Mouse (Mus musculus) liver, embryonic 11.5 days (tissue): ENCODE measurements around the gene Cep164. TPM values are rescaled to one million over a fixed set of nuclear protein-coding genes. Genes with fewer than 3 reads are reported as not detected.

Source experiments
- ATAC-seq: fragments of 200-750 bp; cut with Nextera tagmentation; replicated peaks from 2 replicates; pipeline ENCODE4 v1.8.0; 2017; ENCODE audit warnings: moderate number of reproducible peaks, mild to moderate bottlenecking, moderate TSS enrichment, moderate library complexity; ENCODE audit not compliant: low FRiP score
- DNase-seq: peaks from one replicate; pipeline ENCODE4 v3.0.0-alpha.2; 2017; ENCODE audit warnings: low spot score
- H3K27ac ChIP-seq: fragments of 300-500 bp; sonication (generic); 2 replicates; pipeline ENCODE4 v1.5.1; 2014; ENCODE audit warnings: mild to moderate bottlenecking, low read depth, low read length, control low read depth
- H3K27me3 ChIP-seq: fragments of 300-500 bp; sonication (generic); replicated peaks from 2 replicates; pipeline ENCODE4 v1.6.1; 2014; ENCODE audit warnings: low read length, mixed read lengths; ENCODE audit not compliant: control insufficient read depth, insufficient read depth
- H3K36me3 ChIP-seq: fragments of 300-500 bp; sonication (generic); 2 replicates; pipeline ENCODE4 v1.6.1; 2014; ENCODE audit warnings: mild to moderate bottlenecking, low read length, moderate library complexity, mixed read lengths; ENCODE audit not compliant: control insufficient read depth, insufficient read depth
- H3K4me1 ChIP-seq: fragments of 300-500 bp; sonication (generic); replicated peaks from 2 replicates; pipeline ENCODE4 v1.6.1; 2014; ENCODE audit warnings: low read length, mixed read lengths; ENCODE audit not compliant: control insufficient read depth, insufficient read depth
- H3K4me2 ChIP-seq: fragments of 300-500 bp; sonication (generic); 2 replicates; pipeline ENCODE4 v1.6.1; 2014; ENCODE audit warnings: mild to moderate bottlenecking, control low read depth, moderate library complexity
- H3K4me3 ChIP-seq: fragments of 300-500 bp; sonication (generic); 2 replicates; pipeline ENCODE4 v1.5.1; 2014; ENCODE audit warnings: low read depth, low read length, control low read depth
- H3K9ac ChIP-seq: fragments of 300-500 bp; sonication (generic); 2 replicates; pipeline ENCODE4 v1.6.1; 2014; ENCODE audit warnings: low read depth, low read length, control low read depth
- H3K9me3 ChIP-seq: fragments of 300-500 bp; sonication (generic); 2 replicates; pipeline ENCODE4 v1.6.1; 2016; ENCODE audit warnings: low read length, inconsistent platforms, mixed read lengths; ENCODE audit not compliant: control insufficient read depth
- WGBS: fragments of 180-500 bp; shearing (Covaris S2); extraction: QIAGEN DNeasy Blood & Tissue Kit; methylation state at CpG from one replicate; pipeline ENCODE4 v1.1.7; 2014; 5-methylcytosine and 5-hydroxymethylcytosine counted together
- polyA plus RNA-seq: library from polyadenylated mRNA; unstranded; fragments of >200 nt; fragmentation: Nextera tagmentation; extraction: Ambion mirVana; gene quantifications from 2 replicates; pipeline ENCODE4 v1.2.1, GENCODE M21; 2014

Cep164 gene
- polyA plus RNA-seq, 1 experiment from 2014 or later, result 12.9 TPM

DNA sequence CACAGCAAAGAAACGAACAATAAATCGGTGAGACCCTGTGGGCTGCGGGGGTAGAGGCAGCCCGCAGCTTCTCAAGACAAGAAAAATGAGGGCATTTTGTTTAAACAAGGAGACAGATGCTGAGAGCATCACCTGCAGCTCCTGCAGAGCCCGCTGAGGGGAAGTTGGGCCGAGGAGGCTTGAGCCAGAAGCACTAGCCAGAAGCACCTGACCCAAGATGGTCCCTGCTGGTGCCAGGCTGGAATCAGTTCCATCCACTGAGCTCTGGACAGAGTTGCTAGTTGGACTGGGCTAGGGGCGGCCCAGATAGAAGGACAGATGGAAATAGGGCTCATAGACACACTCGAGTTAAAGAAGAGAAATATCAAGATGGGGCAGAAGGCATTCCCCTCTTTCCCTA, 61.3 kb downstream of the Cep164 start:
- Histone ChIP-seq H3K4me1 (no peaks in the 10 kb centered on the region), H3K9ac (no peak overlapping the region), H3K27me3 (no peaks in the 10 kb centered on the region), H3K4me3 (no peak overlapping the region), H3K4me2 (no peak overlapping the region), H3K27ac (no peak overlapping the region), H3K9me3 (no peaks in the 10 kb centered on the region), H3K36me3 (no peaks in the 10 kb centered on the region)
- ATAC-seq (no peak), DNase-seq (no peak)
- 85% methylated on average over 8 of the region's 8 CpGs for WGBS

DNA sequence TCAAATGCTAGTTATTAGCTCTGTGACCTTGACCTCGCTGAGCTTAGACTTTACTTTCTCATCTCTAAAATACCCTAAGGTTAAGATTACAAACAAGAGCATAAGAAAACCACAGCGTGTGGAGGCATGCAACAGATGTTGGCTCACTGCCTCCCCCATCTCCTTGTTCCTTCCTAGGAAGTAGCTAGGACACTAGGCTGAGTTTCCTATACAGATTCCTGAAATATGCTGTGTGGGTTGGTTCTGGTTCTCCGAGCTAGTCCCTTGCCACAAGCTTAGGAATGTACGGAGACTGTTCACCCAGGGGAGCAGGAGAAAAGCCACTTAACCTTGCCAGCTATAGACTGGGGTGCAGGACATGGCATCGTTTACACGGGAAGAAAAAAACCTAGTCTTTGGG, 62.3 kb downstream of the Cep164 start:
- 82% methylated on average over 6 of the region's 6 CpGs for WGBS
- Histone ChIP-seq H3K4me3 (no peak overlapping the region), H3K9me3 (no peaks in the 10 kb centered on the region), H3K9ac (no peak overlapping the region), H3K4me2 (no peak overlapping the region), H3K36me3 (no peaks in the 10 kb centered on the region), H3K4me1 (no peaks in the 10 kb centered on the region), H3K27me3 (no peaks in the 10 kb centered on the region), H3K27ac (no peak overlapping the region)
- ATAC-seq (no peak), DNase-seq (no peak)

DNA sequence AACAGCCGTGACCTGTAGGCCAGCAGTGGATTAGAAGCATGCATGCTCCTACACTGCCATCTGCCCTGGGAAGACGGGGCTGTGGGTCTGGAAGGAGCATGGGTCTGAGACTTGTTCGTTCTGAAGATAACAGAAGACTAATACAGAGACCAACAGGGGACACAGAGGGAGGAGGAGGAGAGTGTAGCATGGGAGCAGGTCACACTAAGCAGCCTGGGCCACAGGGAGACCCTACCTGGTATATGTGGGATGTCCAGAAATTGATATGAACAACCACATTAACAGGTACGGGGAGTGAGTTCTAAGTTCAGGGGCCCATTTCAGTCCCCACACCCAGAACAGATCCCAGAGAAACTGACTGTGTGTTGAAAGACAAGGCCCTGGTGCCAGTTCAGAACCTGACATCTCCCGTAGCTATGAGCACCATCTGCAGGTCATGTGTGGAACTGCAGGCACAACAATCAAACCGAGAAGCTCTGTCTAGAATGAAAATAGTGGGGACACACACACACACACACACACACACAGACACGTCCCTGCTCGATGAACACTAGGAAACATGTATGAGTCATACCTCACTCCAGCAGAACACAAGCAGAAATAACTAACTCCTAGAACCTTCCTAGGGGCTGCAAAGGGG, 73.9 kb downstream of the Cep164 start:
- H3K27ac ChIP-seq, result no peak overlapping the region
- no peaks in the 10 kb centered on the region for H3K36me3 ChIP-seq
- H3K9me3 ChIP-seq, result no peaks in the 10 kb centered on the region
- H3K4me2 ChIP-seq, result no peak overlapping the region
- no peak overlapping the region for H3K9ac ChIP-seq
- 28% methylated on average over 8 of the region's 8 CpGs for WGBS
- no peak for ATAC-seq
- peak; percentile 46 for DNase-seq
- no peaks in the 10 kb centered on the region for H3K4me1 ChIP-seq
- H3K27me3 ChIP-seq, result no peaks in the 10 kb centered on the region
- H3K4me3 ChIP-seq, result no peak overlapping the region

DNA sequence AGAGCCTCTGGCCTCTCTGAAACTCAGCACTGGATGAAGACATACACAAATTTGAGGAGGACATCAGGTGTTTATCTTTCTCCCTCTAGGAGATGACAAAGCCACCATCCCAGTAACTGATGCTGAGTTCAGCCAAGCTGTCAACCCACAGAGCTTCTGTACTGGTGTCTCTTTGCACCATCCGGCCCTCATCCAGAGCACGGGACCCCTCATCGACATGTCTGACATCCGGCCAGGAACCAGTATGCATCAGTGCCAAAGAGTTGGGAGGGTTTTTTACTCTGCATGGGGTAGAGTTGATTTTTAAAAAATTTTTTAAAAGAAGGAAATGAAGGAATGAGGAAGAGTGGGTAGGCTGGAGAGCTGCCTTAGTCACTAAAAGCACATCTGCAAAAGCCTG, 78.6 kb downstream of the Cep164 start:
- Histone ChIP-seq H3K4me2 (no peak overlapping the region), H3K27me3 (no peaks in the 10 kb centered on the region), H3K9me3 (no peaks in the 10 kb centered on the region), H3K4me3 (no peak overlapping the region), H3K27ac (no peak overlapping the region), H3K9ac (no peak overlapping the region), H3K36me3 (no peaks in the 10 kb centered on the region), H3K4me1 (no peaks in the 10 kb centered on the region)
- DNase-seq (no peak), ATAC-seq (no peak)
- 84% methylated on average over 4 of the region's 4 CpGs for WGBS

DNA sequence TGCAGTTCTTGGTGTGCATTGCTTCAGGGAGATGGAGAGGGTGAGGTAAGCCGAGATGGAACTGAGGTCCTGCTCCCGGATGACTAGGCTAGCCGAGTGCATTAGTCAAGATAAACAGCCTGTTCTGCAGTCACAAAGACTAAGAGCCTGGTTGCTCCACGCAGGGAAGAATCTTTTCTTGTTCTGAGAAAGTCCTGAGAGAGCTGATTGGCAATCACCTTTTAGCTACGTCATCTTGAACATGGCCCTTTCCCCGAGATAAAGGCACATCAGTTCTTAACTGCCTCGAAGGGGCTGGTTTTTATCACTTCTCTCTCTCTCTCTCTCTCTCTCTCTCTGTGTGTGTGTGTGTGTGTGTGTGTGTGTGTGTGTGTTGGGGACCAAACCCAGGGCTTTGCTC, 83.0 kb downstream of the Cep164 start:
- Histone ChIP-seq H3K4me3 (no peak overlapping the region), H3K27me3 (no peaks in the 10 kb centered on the region), H3K27ac (no peak overlapping the region), H3K9me3 (no peaks in the 10 kb centered on the region), H3K9ac (no peak overlapping the region), H3K36me3 (no peaks in the 10 kb centered on the region), H3K4me2 (no peak overlapping the region), H3K4me1 (no peaks in the 10 kb centered on the region)
- DNase-seq (no peak), ATAC-seq (no peak)
- 31% methylated on average over 7 of the region's 7 CpGs for WGBS

DNA sequence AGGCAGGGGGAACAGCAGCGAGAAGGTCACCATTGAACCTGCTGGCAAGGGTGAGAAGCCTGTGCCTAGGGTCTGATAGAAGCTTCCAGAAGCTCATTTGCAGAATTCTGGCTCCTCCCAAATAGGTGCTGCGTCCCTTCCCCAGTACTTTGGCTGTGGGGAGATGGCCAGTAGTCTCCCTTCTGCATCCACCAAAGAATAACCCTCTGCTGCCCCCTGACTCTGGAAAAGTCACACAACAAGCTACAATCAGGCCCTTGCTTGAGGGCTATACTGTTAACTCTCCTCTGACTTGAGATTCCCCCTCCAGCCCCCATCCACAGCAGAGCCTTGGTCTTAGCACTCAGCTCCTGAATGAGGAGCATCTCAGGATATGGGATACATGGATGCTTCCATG, 87.9 kb downstream of the Cep164 start:
- no peak for ATAC-seq
- no peaks in the 10 kb centered on the region for H3K36me3 ChIP-seq
- DNase-seq, result no peak
- no peak overlapping the region for H3K9ac ChIP-seq
- 78% methylated on average over 2 of the region's 2 CpGs for WGBS
- H3K27ac ChIP-seq, result no peak overlapping the region
- H3K4me3 ChIP-seq, result no peak overlapping the region
- H3K9me3 ChIP-seq, result no peaks in the 10 kb centered on the region
- H3K4me1 ChIP-seq, result no peaks in the 10 kb centered on the region
- no peak overlapping the region for H3K4me2 ChIP-seq
- H3K27me3 ChIP-seq, result no peaks in the 10 kb centered on the region

DNA sequence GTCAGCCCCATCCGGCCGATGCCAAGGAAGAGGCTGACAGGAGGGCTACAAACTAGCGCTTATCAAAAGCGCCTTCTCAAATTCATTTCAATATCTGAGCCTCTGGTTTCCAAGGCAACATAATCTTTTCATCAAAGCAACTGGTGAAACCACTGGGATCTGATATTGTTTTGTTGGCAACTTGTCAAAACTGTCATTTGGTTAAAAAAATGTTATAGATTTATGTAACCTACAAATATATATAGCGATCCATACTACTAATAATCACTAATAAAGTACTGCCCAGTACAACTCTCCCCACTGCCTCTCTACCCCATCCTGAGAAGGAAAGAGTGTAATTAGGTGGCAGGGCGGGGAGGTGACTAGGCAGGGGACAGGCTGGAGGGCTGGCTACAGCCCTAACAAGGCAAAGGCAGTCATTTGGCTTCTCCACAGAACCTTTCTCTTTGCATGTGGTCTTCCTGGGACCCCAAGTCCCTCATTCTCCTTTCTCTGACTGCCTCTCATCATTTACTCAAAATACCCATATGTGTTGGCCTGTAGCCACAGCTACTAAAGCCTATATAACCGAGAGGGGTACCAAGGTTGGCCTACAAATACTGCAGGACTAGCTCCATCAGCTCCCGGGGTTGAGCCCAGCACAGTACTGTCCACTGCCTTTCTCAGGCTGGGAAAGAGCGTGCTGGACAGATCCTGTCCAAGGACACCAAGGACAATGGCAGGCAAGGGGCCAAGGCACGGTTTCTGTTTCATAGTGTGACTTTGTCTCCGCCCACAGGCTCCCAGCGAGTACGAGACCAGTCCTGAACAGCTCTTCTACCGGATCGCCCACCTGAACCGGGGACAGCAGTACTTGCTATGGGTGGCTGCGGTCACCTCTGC, 88.5 kb downstream of the Cep164 start:
- H3K4me1 ChIP-seq, result no peaks in the 10 kb centered on the region
- no peaks in the 10 kb centered on the region for H3K27me3 ChIP-seq
- no peak overlapping the region for H3K4me2 ChIP-seq
- no peak overlapping the region for H3K4me3 ChIP-seq
- H3K9me3 ChIP-seq, result no peaks in the 10 kb centered on the region
- ATAC-seq (no peak), DNase-seq (no peak)
- no peaks in the 10 kb centered on the region for H3K36me3 ChIP-seq
- no peak overlapping the region for H3K9ac ChIP-seq
- WGBS, result 71% methylated on average over 17 of the region's 17 CpGs
- no peak overlapping the region for H3K27ac ChIP-seq

DNA sequence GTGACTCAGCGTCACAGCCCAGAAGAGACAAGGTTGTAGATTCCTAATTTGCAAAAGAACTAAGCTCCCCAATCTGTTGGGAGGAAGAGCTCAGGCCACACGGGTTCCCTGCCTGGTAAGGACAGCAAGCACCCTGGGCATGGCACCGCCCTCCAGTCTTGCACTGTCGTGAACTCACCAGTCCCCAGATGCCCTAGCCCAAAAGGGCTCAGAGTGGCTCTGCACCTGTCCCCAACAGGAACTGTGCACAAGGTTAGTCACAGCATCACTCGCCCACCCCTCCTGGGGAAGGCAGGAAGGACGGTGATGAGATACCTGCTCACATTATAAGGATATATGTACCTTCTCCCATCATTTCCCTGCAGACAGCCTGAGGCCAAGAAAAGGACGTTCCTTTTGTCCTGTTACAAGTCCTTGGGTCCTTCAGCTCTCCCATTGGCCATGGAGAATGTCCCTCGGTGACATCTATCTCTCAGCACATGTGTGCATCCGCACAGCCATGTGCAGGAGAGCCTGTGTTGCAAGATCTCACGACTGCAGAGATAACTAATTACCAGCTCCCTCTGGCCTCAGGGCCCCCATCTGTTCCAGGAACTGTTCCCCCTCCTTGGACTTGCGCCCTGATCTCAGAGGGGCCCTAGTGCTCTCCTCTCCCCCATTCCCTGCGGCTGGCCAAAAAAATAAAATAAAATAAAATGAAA, 89.3 kb downstream of the Cep164 start:
- no peak overlapping the region for H3K27ac ChIP-seq
- no peak for DNase-seq
- H3K4me2 ChIP-seq, result no peak overlapping the region
- 64% methylated on average over 12 of the region's 12 CpGs for WGBS
- no peaks in the 10 kb centered on the region for H3K9me3 ChIP-seq
- no peaks in the 10 kb centered on the region for H3K27me3 ChIP-seq
- no peak overlapping the region for H3K9ac ChIP-seq
- H3K4me3 ChIP-seq, result no peak overlapping the region
- ATAC-seq, result no peak
- H3K36me3 ChIP-seq, result no peaks in the 10 kb centered on the region
- H3K4me1 ChIP-seq, result no peaks in the 10 kb centered on the region
